Mouse (Mus musculus) intestine, embryonic 15.5 days (tissue): Measurements from ENCODE around the gene Trim15. TPM values are rescaled to one million over a fixed set of nuclear protein-coding genes. Genes with fewer than 3 reads are reported as not detected.
"Not testable (repeated sequence)": the region's sequence is repeated elsewhere in the genome, so short reads cannot be mapped to it uniquely, and the experiment has no call there.

Experiments used
- ATAC-seq: fragments of 200-750 bp; cut with Nextera tagmentation; 2 replicates; pipeline ENCODE4 v1.8.0; 2017; ENCODE audit warnings: moderate TSS enrichment, moderate library complexity
- H3K27ac ChIP-seq: fragments of 300-500 bp; sonication (generic); 2 replicates; pipeline ENCODE4 v1.5.1; 2015; ENCODE audit warnings: mild to moderate bottlenecking, inconsistent platforms
- H3K27me3 ChIP-seq: fragments of 300-500 bp; sonication (generic); replicated peaks from 2 replicates; pipeline ENCODE4 v1.6.1; 2015; ENCODE audit warnings: inconsistent platforms
- H3K36me3 ChIP-seq: fragments of 300-500 bp; sonication (generic); 2 replicates; pipeline ENCODE4 v1.6.1; 2015; ENCODE audit warnings: inconsistent platforms
- H3K4me1 ChIP-seq: fragments of 300-500 bp; sonication (generic); replicated peaks from 2 replicates; pipeline ENCODE4 v1.6.1; 2015; ENCODE audit warnings: inconsistent platforms
- H3K4me2 ChIP-seq: fragments of 300-500 bp; sonication (generic); replicated peaks from 2 replicates; pipeline ENCODE4 v1.6.1; 2015; ENCODE audit warnings: mild to moderate bottlenecking, inconsistent platforms
- H3K4me3 ChIP-seq: fragments of 300-500 bp; sonication (generic); replicated peaks from 2 replicates; pipeline ENCODE4 v1.5.1; 2015; ENCODE audit warnings: inconsistent platforms
- H3K9ac ChIP-seq: fragments of 300-500 bp; sonication (generic); 2 replicates; pipeline ENCODE4 v1.6.1; 2015; ENCODE audit warnings: inconsistent platforms
- H3K9me3 ChIP-seq: fragments of 300-500 bp; sonication (generic); 2 replicates; pipeline ENCODE4 v1.6.1; 2016; ENCODE audit warnings: inconsistent platforms
- WGBS: fragments of 180-500 bp; shearing (Covaris S2); methylation state at CpG from one replicate; pipeline ENCODE4 v1.1.7; 2015; 5-methylcytosine and 5-hydroxymethylcytosine counted together
- polyA plus RNA-seq: library from polyadenylated mRNA; unstranded; fragments of >200 nt; fragmentation: Nextera tagmentation; extraction: Ambion mirVana; gene quantifications from 2 replicates; pipeline ENCODE4 v1.2.1, GENCODE M21; 2015

The Trim15 gene
- polyA plus RNA-seq, 1 experiment from 2014 or later: 4.6 TPM

GRCm38 (mm10) chr17:36896583-36896982 lies 29.6 kb upstream of the Trim15 start:
- no peak overlapping the region for H3K9ac ChIP-seq
- WGBS: 84% methylated on average over 1 of the region's 1 CpGs
- H3K27me3 ChIP-seq: no peaks in the 10 kb centered on the region
- no peak overlapping the region for H3K4me3 ChIP-seq
- no peak for ATAC-seq
- H3K27ac ChIP-seq: no peak overlapping the region
- no peaks in the 10 kb centered on the region for H3K9me3 ChIP-seq
- H3K4me2 ChIP-seq: no peak overlapping the region
- H3K4me1 ChIP-seq: no peaks in the 10 kb centered on the region
- H3K36me3 ChIP-seq: no peaks in the 10 kb centered on the region

GRCm38 (mm10) chr17:36893387-36893786 lies 26.4 kb upstream of the Trim15 start:
- ATAC-seq: no peak
- 0 out of 2 replicates have a peak overlapping the region, but pooled peaks have one; percentile 9 for H3K27ac ChIP-seq

GRCm38 (mm10) chr17:36892362-36892761 lies 25.4 kb upstream of the Trim15 start:
- H3K9ac ChIP-seq: no peak overlapping the region
- no peaks in the 10 kb centered on the region for H3K9me3 ChIP-seq
- H3K36me3 ChIP-seq: no peaks in the 10 kb centered on the region
- H3K4me2 ChIP-seq: no peak overlapping the region
- H3K27ac ChIP-seq: no peak overlapping the region
- WGBS: 16% methylated on average over 2 of the region's 2 CpGs
- no peaks in the 10 kb centered on the region for H3K27me3 ChIP-seq
- no peak for ATAC-seq
- H3K4me1 ChIP-seq: no peaks in the 10 kb centered on the region
- no peak overlapping the region for H3K4me3 ChIP-seq

More at GRCm38 (mm10) chr17:36893387-36893786, 26.4 kb upstream of the Trim15 start:
- Histone ChIP-seq H3K36me3 (no peaks in the 10 kb centered on the region), H3K9me3 (no peaks in the 10 kb centered on the region), H3K4me3 (no peak overlapping the region), H3K4me1 (no peaks in the 10 kb centered on the region), H3K9ac (no peak overlapping the region), H3K27me3 (no peaks in the 10 kb centered on the region), H3K4me2 (no peak overlapping the region)
- 59% methylated on average over 5 of the region's 5 CpGs for WGBS

GRCm38 (mm10) chr17:36891496-36891895 lies 24.5 kb upstream of the Trim15 start:
- H3K9me3 ChIP-seq, H3K4me3 ChIP-seq, H3K4me2 ChIP-seq, H3K9ac ChIP-seq, H3K27me3 ChIP-seq, ATAC-seq, H3K36me3 ChIP-seq, H3K4me1 ChIP-seq: not testable (repeated sequence)
- 0 out of 2 replicates have a peak overlapping the region, but pooled peaks have one; percentile 3 for H3K27ac ChIP-seq
- WGBS: 81% methylated on average over 1 of the region's 1 CpGs

- Histone ChIP-seq H3K4me3 (no peak within 1 kb of the TSS), H3K36me3 (no peaks in the 10 kb centered on the region), H3K9me3 (no peaks in the 10 kb centered on the region), H3K27me3 (no peaks in the 10 kb centered on the region), H3K4me1 (no peaks in the 10 kb centered on the region), H3K9ac (no peak within 1 kb of the TSS), H3K27ac (no peak within 1 kb of the TSS), H3K4me2 (no peak within 1 kb of the TSS)
- WGBS: 76% methylated on average over 5 of the region's 5 CpGs
- ATAC-seq: peak; percentile 31
Observed at GRCm38 (mm10) chr17:36890073-36890903, 23.3 kb upstream of the Trim15 start, which contains the start of gene Trim40. TSS of gene Trim40 (minus strand) at chr17:36890123.

GRCm38 (mm10) chr17:36885132-36885790 lies 18.3 kb upstream of the Trim15 start:
- peak; percentile 79 for ATAC-seq

GRCm38 (mm10) chr17:36883350-36883749 lies 16.3 kb upstream of the Trim15 start:
- 74% methylated on average over 2 of the region's 2 CpGs for WGBS
- Histone ChIP-seq H3K27ac (no peak overlapping the region), H3K27me3 (no peaks in the 10 kb centered on the region), H3K36me3 (no peaks in the 10 kb centered on the region), H3K9me3 (no peaks in the 10 kb centered on the region), H3K4me2 (no peak overlapping the region), H3K9ac (no peak overlapping the region), H3K4me3 (no peak overlapping the region), H3K4me1 (no peaks in the 10 kb centered on the region)
- no peak for ATAC-seq

More at GRCm38 (mm10) chr17:36885132-36885790, 18.3 kb upstream of the Trim15 start:
- no peaks in the 10 kb centered on the region for H3K9me3 ChIP-seq
- no peak overlapping the region for H3K4me3 ChIP-seq
- WGBS: 84% methylated on average over 12 of the region's 12 CpGs
- no peaks in the 10 kb centered on the region for H3K27me3 ChIP-seq
- no peaks in the 10 kb centered on the region for H3K36me3 ChIP-seq
- no peak overlapping the region for H3K27ac ChIP-seq
- H3K4me1 ChIP-seq: no peaks in the 10 kb centered on the region
- no peak overlapping the region for H3K4me2 ChIP-seq
- H3K9ac ChIP-seq: no peak overlapping the region

- Histone ChIP-seq H3K27ac (no peak overlapping the region), H3K27me3 (no peaks in the 10 kb centered on the region), H3K36me3 (no peaks in the 10 kb centered on the region), H3K4me2 (no peak overlapping the region), H3K9me3 (no peaks in the 10 kb centered on the region), H3K4me3 (no peak overlapping the region), H3K9ac (no peak overlapping the region), H3K4me1 (no peaks in the 10 kb centered on the region)
- 32% methylated on average over 4 of the region's 4 CpGs for WGBS
- ATAC-seq: peak; percentile 4; the same call in 1 of the 2 replicates
Observed at GRCm38 (mm10) chr17:36874636-36875035, 7.6 kb upstream of the Trim15 start.

- 74% methylated on average over 25 of the region's 25 CpGs for WGBS
- Histone ChIP-seq H3K36me3 (no peaks in the 10 kb centered on the region), H3K27me3 (0 out of 2 replicates have a peak, but pooled peaks cover 5% of the 10 kb centered on the region), H3K9me3 (no peaks in the 10 kb centered on the region), H3K9ac (no peak overlapping the region), H3K4me3 (no peak overlapping the region), H3K4me2 (no peak overlapping the region; the same call in 1 of the 2 replicates), H3K27ac (no peak overlapping the region), H3K4me1 (0 out of 2 replicates have a peak, but pooled peaks cover 2% of the 10 kb centered on the region)
- ATAC-seq: no peak
Observed at GRCm38 (mm10) chr17:36869955-36870810, 3.2 kb upstream of the Trim15 start.

- H3K4me2 ChIP-seq: no peak within 1 kb of the TSS; the same call in 1 of the 2 replicates
- peak; percentile 35; the same call in 1 of the 2 replicates for ATAC-seq
- H3K4me1 ChIP-seq: 0 out of 2 replicates have a peak, but pooled peaks cover 2% of the 10 kb centered on the region
- no peak within 1 kb of the TSS for H3K4me3 ChIP-seq
- H3K27me3 ChIP-seq: 0 out of 2 replicates have a peak, but pooled peaks cover 5% of the 10 kb centered on the region
- WGBS: 78% methylated on average over 4 of the region's 4 CpGs
- no peaks in the 10 kb centered on the region for H3K9me3 ChIP-seq
- no peak within 1 kb of the TSS for H3K27ac ChIP-seq
- no peaks in the 10 kb centered on the region for H3K36me3 ChIP-seq
- H3K9ac ChIP-seq: no peak within 1 kb of the TSS
Observed at GRCm38 (mm10) chr17:36869284-36869954, 2.4 kb upstream of the Trim15 start, which contains the start of gene Trim10. TSS of gene Trim10 (plus strand) at chr17:36869574.

- 0 out of 2 replicates have a peak, but pooled peaks cover 2% of the 10 kb centered on the region for H3K4me1 ChIP-seq
- 0 out of 2 replicates have a peak, but pooled peaks cover 5% of the 10 kb centered on the region for H3K27me3 ChIP-seq
- no peak for ATAC-seq
- no peak overlapping the region for H3K4me3 ChIP-seq
- no peaks in the 10 kb centered on the region for H3K9me3 ChIP-seq
- H3K9ac ChIP-seq: no peak overlapping the region
- no peak overlapping the region for H3K4me2 ChIP-seq
- 79% methylated on average over 2 of the region's 2 CpGs for WGBS
- no peak overlapping the region for H3K27ac ChIP-seq
- no peaks in the 10 kb centered on the region for H3K36me3 ChIP-seq
Observed at GRCm38 (mm10) chr17:36868836-36869235, 1.8 kb upstream of the Trim15 start.
